Mouse (Mus musculus): ENCODE data around the gene Ppp4r4. TPM values are rescaled to one million over a fixed set of nuclear protein-coding genes. Genes with fewer than 3 reads are reported as not detected.

The Ppp4r4 gene
- polyA plus RNA-seq, 1 experiment from 2014 or later: 1.2 TPM

- Histone ChIP-seq H3K9me3 (ENCODE audit: control insufficient read depth, low read length) (no peaks in the 10 kb centered on the region), H3K4me1 (replicated peaks; ENCODE audit: control insufficient read depth, insufficient read depth, low read length) (no peaks in the 10 kb centered on the region), H3K27ac (ENCODE audit: low read depth) (no peak overlapping the region), H3K27me3 (replicated peaks; ENCODE audit: control insufficient read depth, insufficient read depth, low read length) (no peaks in the 10 kb centered on the region), H3K4me2 (ENCODE audit: low read length) (no peak overlapping the region), H3K9ac (ENCODE audit: low read length) (no peak overlapping the region), H3K36me3 (ENCODE audit: control insufficient read depth, insufficient read depth, low read length) (no peaks in the 10 kb centered on the region), H3K4me3 (ENCODE audit: low read depth, low read length) (no peak overlapping the region)
- WGBS: 17% methylated on average over 6 of the region's 6 CpGs
- no peak for ATAC-seq (replicated peaks; ENCODE audit: low FRiP score, low TSS enrichment, low read depth)
- peak; percentile 72 for DNase-seq (ENCODE audit: low spot score)
Measured at GRCm38 (mm10) chr12:103494486-103494885, 37.6 kb upstream of the Ppp4r4 start.

DNA sequence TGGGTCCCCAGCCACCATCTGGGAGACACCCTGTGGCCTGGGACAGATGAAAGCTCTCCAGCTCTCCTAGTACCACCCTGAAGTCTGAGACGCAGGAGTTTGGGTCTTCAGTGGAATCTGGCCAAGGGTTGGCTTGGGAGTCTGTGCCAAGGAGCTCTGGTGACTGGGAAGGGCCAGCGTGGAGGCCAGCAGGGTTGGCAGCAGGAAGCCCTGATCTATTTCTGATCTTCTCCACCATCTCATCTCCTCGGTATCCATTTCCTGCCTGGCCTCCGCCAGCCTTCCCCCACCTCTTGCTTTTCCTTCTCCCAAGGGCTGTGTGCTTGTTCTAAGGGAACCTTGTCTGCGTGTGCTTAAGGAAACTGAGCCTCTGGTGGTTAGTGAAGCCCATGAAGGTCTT, 33.3 kb upstream of the Ppp4r4 start:
- DNase-seq (ENCODE audit: low spot score): no peak
- H3K27ac ChIP-seq (ENCODE audit: low read depth): no peak overlapping the region
- no peak overlapping the region for H3K4me2 ChIP-seq (ENCODE audit: low read length)
- H3K9me3 ChIP-seq (ENCODE audit: control insufficient read depth, low read length): no peaks in the 10 kb centered on the region
- no peak for ATAC-seq (replicated peaks; ENCODE audit: low FRiP score, low TSS enrichment, low read depth)
- no peaks in the 10 kb centered on the region for H3K4me1 ChIP-seq (replicated peaks; ENCODE audit: control insufficient read depth, insufficient read depth, low read length)
- H3K4me3 ChIP-seq (ENCODE audit: low read depth, low read length): no peak overlapping the region
- H3K9ac ChIP-seq (ENCODE audit: low read length): no peak overlapping the region
- H3K36me3 ChIP-seq (ENCODE audit: control insufficient read depth, insufficient read depth, low read length): no peaks in the 10 kb centered on the region
- 71% methylated on average over 5 of the region's 5 CpGs for WGBS
- H3K27me3 ChIP-seq (replicated peaks; ENCODE audit: control insufficient read depth, insufficient read depth, low read length): no peaks in the 10 kb centered on the region

DNA sequence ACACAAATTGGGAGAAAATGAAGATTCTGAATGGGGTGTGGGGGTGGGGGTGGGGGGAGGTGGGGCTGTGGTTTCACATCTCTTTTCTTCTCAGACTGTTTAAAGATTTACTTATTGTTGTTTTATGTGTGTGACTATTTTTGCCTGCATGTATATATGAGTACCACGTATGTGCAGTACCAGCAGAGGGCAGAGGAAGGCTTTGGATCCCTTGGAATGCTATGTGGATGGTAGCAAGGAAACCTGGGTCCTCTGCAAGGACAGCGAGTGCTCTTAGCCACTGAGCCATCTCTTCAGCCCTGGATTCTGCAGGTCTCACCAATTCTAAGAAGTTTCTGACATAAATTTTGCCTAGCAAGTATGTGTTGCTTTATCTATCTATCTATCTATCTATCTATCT, 32.8 kb upstream of the Ppp4r4 start:
- H3K4me3 ChIP-seq (ENCODE audit: low read depth, low read length): no peak overlapping the region
- no peak overlapping the region for H3K9ac ChIP-seq (ENCODE audit: low read length)
- H3K27me3 ChIP-seq (replicated peaks; ENCODE audit: control insufficient read depth, insufficient read depth, low read length): no peaks in the 10 kb centered on the region
- H3K36me3 ChIP-seq (ENCODE audit: control insufficient read depth, insufficient read depth, low read length): no peaks in the 10 kb centered on the region
- H3K4me2 ChIP-seq (ENCODE audit: low read length): no peak overlapping the region
- ATAC-seq (replicated peaks; ENCODE audit: low FRiP score, low TSS enrichment, low read depth) (no peak), DNase-seq (ENCODE audit: low spot score) (no peak)
- H3K4me1 ChIP-seq (replicated peaks; ENCODE audit: control insufficient read depth, insufficient read depth, low read length): no peaks in the 10 kb centered on the region
- WGBS: 75% methylated on average over 2 of the region's 2 CpGs
- H3K27ac ChIP-seq (ENCODE audit: low read depth): no peak overlapping the region
- no peaks in the 10 kb centered on the region for H3K9me3 ChIP-seq (ENCODE audit: control insufficient read depth, low read length)

- H3K4me2 ChIP-seq (ENCODE audit: low read length): no peak overlapping the region
- H3K9me3 ChIP-seq (ENCODE audit: control insufficient read depth, low read length): no peaks in the 10 kb centered on the region
- ATAC-seq (replicated peaks; ENCODE audit: low FRiP score, low TSS enrichment, low read depth): no peak
- no peak for DNase-seq (ENCODE audit: low spot score)
- H3K4me3 ChIP-seq (ENCODE audit: low read depth, low read length): no peak overlapping the region
- H3K9ac ChIP-seq (ENCODE audit: low read length): no peak overlapping the region
- no peak overlapping the region for H3K27ac ChIP-seq (ENCODE audit: low read depth)
- H3K27me3 ChIP-seq (replicated peaks; ENCODE audit: control insufficient read depth, insufficient read depth, low read length): no peaks in the 10 kb centered on the region
- H3K36me3 ChIP-seq (ENCODE audit: control insufficient read depth, insufficient read depth, low read length): no peaks in the 10 kb centered on the region
- WGBS: 80% methylated on average over 3 of the region's 3 CpGs
- H3K4me1 ChIP-seq (replicated peaks; ENCODE audit: control insufficient read depth, insufficient read depth, low read length): no peaks in the 10 kb centered on the region
Measured at GRCm38 (mm10) chr12:103503300-103503699, 28.8 kb upstream of the Ppp4r4 start.

DNA sequence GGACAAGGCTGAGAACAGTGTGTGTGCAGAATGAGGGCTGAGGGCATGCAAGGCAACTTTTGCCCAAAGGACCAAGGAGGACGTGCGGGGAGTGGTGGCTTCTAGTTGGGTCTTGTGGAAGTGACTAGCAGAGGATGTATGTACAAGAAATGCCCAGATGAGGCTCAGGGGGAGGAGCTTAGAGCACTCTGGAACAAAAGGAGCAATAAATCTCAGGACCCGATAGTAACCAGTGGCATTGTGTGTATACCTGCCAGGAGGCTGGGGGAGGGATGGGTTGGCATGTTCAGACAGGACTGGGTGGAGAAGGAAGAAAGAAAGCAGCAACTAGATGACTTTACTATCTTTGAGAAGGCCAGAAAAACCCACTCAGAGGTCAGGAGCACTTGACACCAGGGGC, 27.7 kb upstream of the Ppp4r4 start:
- H3K9ac ChIP-seq (ENCODE audit: low read length): no peak overlapping the region
- ATAC-seq (replicated peaks; ENCODE audit: low FRiP score, low TSS enrichment, low read depth) (no peak), DNase-seq (ENCODE audit: low spot score) (no peak)
- no peak overlapping the region for H3K4me3 ChIP-seq (ENCODE audit: low read depth, low read length)
- H3K9me3 ChIP-seq (ENCODE audit: control insufficient read depth, low read length): no peaks in the 10 kb centered on the region
- WGBS: 66% methylated on average over 3 of the region's 3 CpGs
- H3K4me1 ChIP-seq (replicated peaks; ENCODE audit: control insufficient read depth, insufficient read depth, low read length): no peaks in the 10 kb centered on the region
- no peaks in the 10 kb centered on the region for H3K36me3 ChIP-seq (ENCODE audit: control insufficient read depth, insufficient read depth, low read length)
- no peak overlapping the region for H3K4me2 ChIP-seq (ENCODE audit: low read length)
- H3K27ac ChIP-seq (ENCODE audit: low read depth): no peak overlapping the region
- H3K27me3 ChIP-seq (replicated peaks; ENCODE audit: control insufficient read depth, insufficient read depth, low read length): no peaks in the 10 kb centered on the region

- no peaks in the 10 kb centered on the region for H3K36me3 ChIP-seq (ENCODE audit: control insufficient read depth, insufficient read depth, low read length)
- H3K27me3 ChIP-seq (replicated peaks; ENCODE audit: control insufficient read depth, insufficient read depth, low read length): no peaks in the 10 kb centered on the region
- H3K9me3 ChIP-seq (ENCODE audit: control insufficient read depth, low read length): no peaks in the 10 kb centered on the region
- no peak overlapping the region for H3K27ac ChIP-seq (ENCODE audit: low read depth)
- 70% methylated on average over 4 of the region's 4 CpGs for WGBS
- H3K4me3 ChIP-seq (ENCODE audit: low read depth, low read length): no peak overlapping the region
- H3K9ac ChIP-seq (ENCODE audit: low read length): no peak overlapping the region
- no peak overlapping the region for H3K4me2 ChIP-seq (ENCODE audit: low read length)
- no peaks in the 10 kb centered on the region for H3K4me1 ChIP-seq (replicated peaks; ENCODE audit: control insufficient read depth, insufficient read depth, low read length)
- ATAC-seq (replicated peaks; ENCODE audit: low FRiP score, low TSS enrichment, low read depth): no peak
- DNase-seq (ENCODE audit: low spot score): no peak
Measured at GRCm38 (mm10) chr12:103508346-103508745, 23.7 kb upstream of the Ppp4r4 start.

DNA sequence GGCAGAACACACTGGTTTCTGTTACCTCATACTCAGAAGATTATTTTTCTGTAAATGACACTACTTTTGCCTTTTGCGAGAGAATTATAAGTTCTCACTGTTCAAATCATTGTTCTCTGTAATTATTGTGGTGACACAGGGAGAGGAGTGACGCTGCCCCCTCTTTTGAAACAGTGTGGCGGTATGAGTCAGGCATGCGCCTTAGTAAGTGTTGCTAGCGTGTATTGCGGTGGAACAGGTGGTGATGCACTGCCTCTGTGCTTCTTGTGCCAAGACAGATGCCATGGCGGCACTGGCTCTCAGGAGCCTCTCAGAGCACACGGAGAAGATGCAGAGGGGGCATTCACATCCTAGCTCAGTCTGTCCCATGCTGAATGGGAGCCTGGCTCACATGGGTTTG, 22.2 kb upstream of the Ppp4r4 start:
- WGBS: 91% methylated on average over 8 of the region's 8 CpGs

GRCm38 (mm10) chr12:103511586-103511985, 20.5 kb upstream of the Ppp4r4 start:
- DNase-seq (ENCODE audit: low spot score): no peak
- Histone ChIP-seq H3K9ac (ENCODE audit: low read length) (no peak overlapping the region), H3K27ac (ENCODE audit: low read depth) (no peak overlapping the region), H3K4me3 (ENCODE audit: low read depth, low read length) (no peak overlapping the region), H3K36me3 (ENCODE audit: control insufficient read depth, insufficient read depth, low read length) (no peaks in the 10 kb centered on the region), H3K9me3 (ENCODE audit: control insufficient read depth, low read length) (no peaks in the 10 kb centered on the region), H3K4me2 (ENCODE audit: low read length) (no peak overlapping the region), H3K4me1 (replicated peaks; ENCODE audit: control insufficient read depth, insufficient read depth, low read length) (no peaks in the 10 kb centered on the region), H3K27me3 (replicated peaks; ENCODE audit: control insufficient read depth, insufficient read depth, low read length) (no peaks in the 10 kb centered on the region)
- ATAC-seq (replicated peaks; ENCODE audit: low FRiP score, low TSS enrichment, low read depth): no peak
- 34% methylated on average over 2 of the region's 2 CpGs for WGBS

More for the DNA sequence above, 22.2 kb upstream of the Ppp4r4 start:
- Histone ChIP-seq H3K4me1 (replicated peaks; ENCODE audit: control insufficient read depth, insufficient read depth, low read length) (no peaks in the 10 kb centered on the region), H3K27me3 (replicated peaks; ENCODE audit: control insufficient read depth, insufficient read depth, low read length) (no peaks in the 10 kb centered on the region), H3K27ac (ENCODE audit: low read depth) (no peak overlapping the region), H3K4me3 (ENCODE audit: low read depth, low read length) (no peak overlapping the region), H3K9me3 (ENCODE audit: control insufficient read depth, low read length) (no peaks in the 10 kb centered on the region), H3K36me3 (ENCODE audit: control insufficient read depth, insufficient read depth, low read length) (no peaks in the 10 kb centered on the region), H3K4me2 (ENCODE audit: low read length) (no peak overlapping the region), H3K9ac (ENCODE audit: low read length) (no peak overlapping the region)
- ATAC-seq (replicated peaks; ENCODE audit: low FRiP score, low TSS enrichment, low read depth): no peak
- no peak for DNase-seq (ENCODE audit: low spot score)

GRCm38 (mm10) chr12:103513039-103513438, 19.0 kb upstream of the Ppp4r4 start:
- H3K4me3 ChIP-seq (ENCODE audit: low read depth, low read length): no peak overlapping the region
- ATAC-seq (replicated peaks; ENCODE audit: low FRiP score, low TSS enrichment, low read depth) (no peak), DNase-seq (ENCODE audit: low spot score) (no peak)
- no peaks in the 10 kb centered on the region for H3K4me1 ChIP-seq (replicated peaks; ENCODE audit: control insufficient read depth, insufficient read depth, low read length)
- no peak overlapping the region for H3K4me2 ChIP-seq (ENCODE audit: low read length)
- 80% methylated on average over 2 of the region's 2 CpGs for WGBS
- no peak overlapping the region for H3K9ac ChIP-seq (ENCODE audit: low read length)
- no peaks in the 10 kb centered on the region for H3K36me3 ChIP-seq (ENCODE audit: control insufficient read depth, insufficient read depth, low read length)
- no peaks in the 10 kb centered on the region for H3K9me3 ChIP-seq (ENCODE audit: control insufficient read depth, low read length)
- H3K27me3 ChIP-seq (replicated peaks; ENCODE audit: control insufficient read depth, insufficient read depth, low read length): no peaks in the 10 kb centered on the region
- no peak overlapping the region for H3K27ac ChIP-seq (ENCODE audit: low read depth)
